Mouse (Mus musculus) granulocyte monocyte progenitor cell, adult 5-6 weeks (primary cell): ENCODE results near the gene Ly9. TPM values are rescaled to one million over a fixed set of nuclear protein-coding genes. Genes with fewer than 3 reads are reported as not detected.

Source experiments
- ATAC-seq: replicated peaks from 2 replicates; pipeline ENCODE4 v1.8.0; 2016; ENCODE audit warnings: mild to moderate bottlenecking, moderate TSS enrichment, inconsistent platforms; ENCODE audit not compliant: poor library complexity, severe bottlenecking
- total RNA-seq, 2 experiments: library from RNA; stranded (forward) in 1 of 2; stranded (reverse) in 1 of 2; fragments of 200-712, 200-1000 nt in 1 of 2; fragments of >200 nt in 1 of 2; fragmentation: Nextera tagmentation in 1 of 2; gene quantifications; 2 replicates each; pipeline ENCODE4 v1.2.3; 2014 to 2017

Ly9 gene
- total RNA-seq (2014; fragmentation: Nextera tagmentation) (19.8 and 22.0 TPM in 2 replicates), total RNA-seq (2017) (22.3 and 29.9 TPM in 2 replicates)

- ATAC-seq, result peak; percentile 79
These were observed at the start of gene Ly9 for GRCm38 (mm10) chr1:171607176-171607575. TSS of gene Ly9 (minus strand) at chr1:171607410.

DNA sequence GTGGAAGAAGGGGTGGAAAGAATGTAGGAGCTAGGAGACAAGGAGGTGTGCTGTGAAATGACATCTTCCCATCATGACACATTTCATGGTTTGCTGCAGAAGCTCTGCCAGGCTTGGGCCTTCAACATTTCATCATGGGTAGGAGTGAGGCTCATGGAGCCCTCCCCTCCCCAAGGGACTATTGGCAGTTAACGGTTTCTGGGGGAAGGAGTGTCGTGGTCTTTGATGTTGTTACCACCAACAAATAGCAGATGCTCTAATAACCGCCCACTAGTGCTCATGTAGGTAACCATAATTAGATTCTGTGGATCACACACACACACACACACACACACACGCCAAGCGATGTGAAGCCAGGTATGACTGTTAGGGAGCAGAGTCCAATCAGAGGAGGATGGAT, 45.5 kb upstream of the Ly9 start, which contains the start of gene Slamf7:
TSS of gene Slamf7 (minus strand) at position 302 of the 400 bp plus-strand sequence.
- ATAC-seq, result no peak

- ATAC-seq, result 0 out of 2 replicates have a peak, but pooled peaks have one; percentile 18
These were observed 41.6 kb upstream of the Ly9 start for GRCm38 (mm10) chr1:171648840-171649239.

GRCm38 (mm10) chr1:171647716-171648115, 40.5 kb upstream of the Ly9 start:
- ATAC-seq, result no peak

DNA sequence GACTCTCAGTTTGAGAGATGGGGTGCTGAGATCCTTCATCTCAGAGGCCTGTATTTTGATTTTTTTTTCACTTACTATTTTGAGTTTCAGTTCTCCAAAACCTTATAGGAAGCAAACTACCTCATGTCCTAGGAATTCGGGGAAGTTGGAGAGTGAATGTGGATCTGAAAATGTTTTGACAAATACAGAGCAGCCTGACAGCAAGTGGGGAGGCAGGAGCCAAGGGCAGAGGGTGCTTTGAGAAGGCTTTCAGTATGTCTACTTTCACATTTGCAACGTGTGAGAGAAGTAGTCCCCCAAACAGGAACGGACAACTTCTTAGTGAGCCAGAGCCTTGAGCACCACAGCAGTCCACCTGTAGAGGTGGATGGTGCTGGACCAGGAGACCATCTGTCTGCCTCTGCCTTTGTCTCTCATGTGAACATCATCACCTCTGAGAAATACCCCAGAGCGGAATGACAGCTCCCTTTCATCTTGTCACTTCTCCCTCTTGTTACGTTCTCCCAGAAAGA, 39.3 kb upstream of the Ly9 start:
- peak; percentile 87 for ATAC-seq

DNA sequence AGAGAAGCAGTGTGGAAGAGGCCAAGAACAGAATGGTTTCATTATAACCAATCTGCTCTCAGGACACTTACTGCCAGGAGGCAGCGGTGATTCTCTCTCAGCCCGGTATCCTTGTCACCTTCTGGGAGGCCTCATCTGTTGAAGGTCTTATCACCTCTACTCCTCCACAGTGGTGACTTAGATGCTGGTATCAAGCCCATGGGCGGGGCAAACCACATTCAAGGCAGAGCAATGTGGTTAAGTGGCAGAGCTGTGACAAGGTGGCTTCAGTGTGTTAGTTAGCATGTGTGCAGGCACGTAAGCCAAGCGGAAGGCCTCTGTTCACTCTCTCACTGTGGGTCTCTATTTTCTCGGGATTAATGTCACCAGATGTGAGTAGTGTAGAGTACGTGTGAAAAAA, 36.4 kb upstream of the Ly9 start:
- ATAC-seq, result 0 out of 2 replicates have a peak, but pooled peaks have one; percentile 15

DNA sequence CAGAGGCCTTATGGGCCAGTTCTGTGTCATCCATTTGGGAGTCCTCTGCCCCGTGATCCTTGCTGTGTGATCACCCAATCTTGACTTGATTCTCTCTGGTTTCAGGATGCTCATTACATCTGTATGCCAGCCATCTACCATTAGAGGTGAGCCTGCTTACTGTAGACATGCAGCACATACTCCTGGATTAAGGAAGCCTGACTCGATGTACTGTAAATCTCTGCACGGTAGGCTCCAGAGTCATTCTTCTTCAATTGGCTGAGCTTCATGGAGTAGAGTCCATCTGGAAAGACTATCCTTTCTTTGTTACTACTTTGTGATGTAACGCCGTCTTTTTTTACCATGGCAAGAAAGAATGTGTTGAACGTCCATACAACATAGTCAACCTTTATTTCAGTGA, 33.6 kb upstream of the Ly9 start:
- no peak for ATAC-seq

GRCm38 (mm10) chr1:171638686-171639085, 31.5 kb upstream of the Ly9 start:
- no peak for ATAC-seq

GRCm38 (mm10) chr1:171637101-171637500, 29.9 kb upstream of the Ly9 start:
- ATAC-seq, result peak; percentile 81

GRCm38 (mm10) chr1:171635696-171636095, 28.5 kb upstream of the Ly9 start:
- no peak for ATAC-seq

- ATAC-seq, result peak; percentile 93
These were observed 24.2 kb upstream of the Ly9 start for GRCm38 (mm10) chr1:171631447-171631846.

GRCm38 (mm10) chr1:171630912-171631311, 23.7 kb upstream of the Ly9 start:
- no peak for ATAC-seq

- no peak for ATAC-seq
These were observed 22.8 kb upstream of the Ly9 start for GRCm38 (mm10) chr1:171630041-171630440.

- no peak for ATAC-seq
These were observed 22.0 kb upstream of the Ly9 start for GRCm38 (mm10) chr1:171629168-171629567.

GRCm38 (mm10) chr1:171627801-171628200, 20.6 kb upstream of the Ly9 start:
- no peak for ATAC-seq

DNA sequence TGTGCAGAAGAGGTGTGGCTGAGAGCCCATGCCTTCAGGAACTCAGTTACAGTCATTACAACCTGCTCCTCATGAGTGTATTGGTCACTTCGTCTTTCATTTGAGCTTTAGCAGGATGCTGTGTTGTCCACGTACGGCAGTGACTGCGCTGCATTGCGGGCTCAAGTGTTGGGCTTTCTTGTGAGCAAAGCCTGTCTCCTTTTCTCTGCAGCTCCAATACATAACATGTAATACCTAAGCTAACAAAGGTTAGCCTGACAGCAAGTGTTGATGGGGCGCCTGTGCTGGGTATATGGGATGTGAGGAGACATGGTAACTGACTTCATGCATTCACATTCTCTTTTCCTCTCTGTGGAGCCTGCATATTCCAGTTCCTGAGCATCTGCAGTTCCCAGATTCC, 12.9 kb upstream of the Ly9 start:
- no peak for ATAC-seq

DNA sequence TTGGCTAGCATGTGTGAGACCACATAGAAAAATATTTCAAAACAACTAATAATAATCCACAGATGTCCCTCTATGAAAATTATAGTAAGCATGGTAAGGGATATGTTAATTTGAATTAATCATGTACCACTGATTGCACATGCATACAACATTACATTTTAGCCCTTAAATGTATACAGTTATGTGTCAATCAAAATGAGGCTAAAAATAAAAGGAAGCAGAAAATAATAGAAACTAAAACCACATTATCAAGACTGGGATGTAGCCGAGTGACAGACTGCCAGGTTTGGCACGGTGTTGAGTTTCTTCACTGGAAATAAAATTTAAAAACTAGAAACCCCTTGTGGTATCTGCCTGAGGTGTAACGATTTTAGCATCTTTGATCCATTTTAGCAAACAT, 12.4 kb upstream of the Ly9 start:
- ATAC-seq, result peak; percentile 52

DNA sequence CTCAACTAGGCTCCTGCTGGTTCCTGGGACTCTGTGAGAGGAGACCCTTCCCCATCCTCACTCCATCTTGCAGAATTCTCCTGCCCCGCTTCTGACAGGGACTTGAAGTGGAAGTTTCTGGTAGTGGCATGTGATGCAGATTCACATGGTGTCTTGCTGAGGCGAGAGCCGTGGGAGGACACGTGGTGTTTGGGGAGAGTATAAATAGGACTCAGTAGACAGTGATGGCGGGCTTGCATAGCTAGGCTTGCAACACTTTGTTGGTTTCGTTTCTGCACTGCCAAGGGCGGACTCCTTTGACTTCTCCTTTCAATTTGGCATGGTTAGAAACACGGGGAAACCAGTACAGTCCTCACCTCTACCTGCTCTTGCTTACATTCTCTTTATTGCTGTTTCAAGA, 11.8 kb upstream of the Ly9 start:
- peak; percentile 90 for ATAC-seq

GRCm38 (mm10) chr1:171616881-171617515, 9.8 kb upstream of the Ly9 start:
- ATAC-seq, result peak; percentile 72

DNA sequence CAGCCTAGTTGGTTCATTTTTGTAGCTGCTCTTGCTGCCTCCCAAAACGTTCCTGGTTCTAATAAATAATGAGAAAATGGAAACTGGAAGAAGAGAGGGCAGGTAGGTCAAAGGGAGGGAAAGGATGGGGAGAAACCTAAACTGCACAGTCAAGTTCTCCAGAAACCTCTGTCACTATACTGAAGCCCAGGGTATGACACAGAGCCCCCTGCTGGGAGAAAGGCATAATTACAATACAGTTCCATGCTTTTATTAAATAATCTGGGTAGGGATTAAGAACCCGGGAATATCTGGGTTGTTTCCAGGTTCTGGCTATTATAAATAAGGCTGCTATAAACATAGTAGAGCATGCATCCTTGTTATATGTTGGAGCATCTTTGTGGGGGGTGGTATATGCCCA, 6.8 kb upstream of the Ly9 start:
- peak; percentile 46; the same call in 1 of the 2 replicates for ATAC-seq

- peak; percentile 36; the same call in 1 of the 2 replicates for ATAC-seq
These were observed 3.6 kb upstream of the Ly9 start for GRCm38 (mm10) chr1:171610781-171611180.

- peak; percentile 65 for ATAC-seq
These were observed 2.8 kb upstream of the Ly9 start for GRCm38 (mm10) chr1:171610026-171610425.
